Comparison of ENCODE assay signal across 13 mouse cellular contexts in genomic region chr5:14994124-14994523, GRCm38 (mm10). TPM values are rescaled to one million over a fixed set of nuclear protein-coding genes. Genes with fewer than 3 reads are reported as not detected.
DNase-seq lines count a peak whose midpoint lies in the region; ATAC-seq lines count a peak whose summit lies in the region.
"Not testable (repeated sequence)": the region's sequence is repeated elsewhere in the genome, so short reads cannot be mapped to it uniquely, and the experiment has no call there.
"Had no signal": no experiment of that assay in that cellular context is flagged by ENCODE, and none has a peak within 500 bp of the region (broad histone marks: within the 10 kb centered on the region; RNA-seq: fewer than 3 reads in every experiment).

No protein-coding gene starts in this region.

- H3K27ac ChIP-seq in embryonic facial prominence, embryonic 15.5 days (replicated peaks); heart, embryonic 13.5 days (replicated peaks); hindbrain, embryonic 14.5 days; kidney, embryonic 15.5 days; limb, embryonic 15.5 days; midbrain, embryonic 14.5 days (replicated peaks; ENCODE audit: low read depth, low read length); stomach, embryonic 14.5 days (ENCODE audit: low read length): not testable (repeated sequence)

- 84% methylated on average over 6 of the region's 6 CpGs for WGBS in embryonic facial prominence, embryonic 15.5 days
- 74% methylated on average over 6 of the region's 6 CpGs for WGBS in heart, embryonic 13.5 days
- WGBS in hindbrain, embryonic 14.5 days = 86% methylated on average over 6 of the region's 6 CpGs
- WGBS in kidney, embryonic 15.5 days = 87% methylated on average over 6 of the region's 6 CpGs
- WGBS in limb, embryonic 15.5 days = 81% methylated on average over 6 of the region's 6 CpGs
- WGBS in midbrain, embryonic 14.5 days = 86% methylated on average over 6 of the region's 6 CpGs
- WGBS in stomach, embryonic 14.5 days = 84% methylated on average over 6 of the region's 6 CpGs

- H3K27me3 ChIP-seq in embryonic facial prominence, embryonic 15.5 days; heart, embryonic 13.5 days (replicated peaks); hindbrain, embryonic 14.5 days (ENCODE audit: control insufficient read depth, insufficient read depth, low read length); kidney, embryonic 15.5 days; limb, embryonic 15.5 days; midbrain, embryonic 14.5 days (ENCODE audit: control insufficient read depth, insufficient read depth, low read length); stomach, embryonic 14.5 days (ENCODE audit: control insufficient read depth, insufficient read depth, low read length): not testable (repeated sequence)

- H3K4me3 ChIP-seq in embryonic facial prominence, embryonic 15.5 days (replicated peaks); heart, embryonic 13.5 days; hindbrain, embryonic 14.5 days (replicated peaks; ENCODE audit: low read length); kidney, embryonic 15.5 days (replicated peaks); limb, embryonic 15.5 days; midbrain, embryonic 14.5 days (replicated peaks; ENCODE audit: low read depth, low read length); stomach, embryonic 14.5 days (ENCODE audit: low read depth, low read length): not testable (repeated sequence)

- H3K36me3 ChIP-seq in embryonic facial prominence, embryonic 15.5 days; heart, embryonic 13.5 days; hindbrain, embryonic 14.5 days (replicated peaks; ENCODE audit: control insufficient read depth, insufficient read depth); kidney, embryonic 15.5 days; limb, embryonic 15.5 days; midbrain, embryonic 14.5 days (ENCODE audit: control insufficient read depth, insufficient read depth, low read length); stomach, embryonic 14.5 days (ENCODE audit: control insufficient read depth, insufficient read depth, low read length): not testable (repeated sequence)

- not testable (repeated sequence) for H3K9me3 ChIP-seq in embryonic facial prominence, embryonic 15.5 days (replicated peaks); limb, embryonic 15.5 days; stomach, embryonic 14.5 days (ENCODE audit: control insufficient read depth, low read depth, low read length)
- H3K9me3 ChIP-seq in heart, embryonic 13.5 days = peaks cover 36% of the 10 kb centered on the region
- H3K9me3 ChIP-seq in hindbrain, embryonic 14.5 days (ENCODE audit: control insufficient read depth, low read length) = peaks cover 34% of the 10 kb centered on the region
- peaks cover 19% of the 10 kb centered on the region for H3K9me3 ChIP-seq in kidney, embryonic 15.5 days (replicated peaks)
- peaks cover 22% of the 10 kb centered on the region for H3K9me3 ChIP-seq in midbrain, embryonic 14.5 days (ENCODE audit: control insufficient read depth, low read length)

- H3K4me2 ChIP-seq in embryonic facial prominence, embryonic 15.5 days (replicated peaks); heart, embryonic 13.5 days; hindbrain, embryonic 14.5 days (replicated peaks); kidney, embryonic 15.5 days; limb, embryonic 15.5 days; midbrain, embryonic 14.5 days (ENCODE audit: low read length); stomach, embryonic 14.5 days (replicated peaks; ENCODE audit: low read depth, low read length): not testable (repeated sequence)

- ATAC-seq in embryonic facial prominence, embryonic 15.5 days (ENCODE audit: insufficient number of reproducible peaks, low FRiP score, low TSS enrichment, low read depth) = peak; percentile 86
- ATAC-seq in heart, embryonic 13.5 days (ENCODE audit: extremely low read depth, insufficient number of reproducible peaks, low FRiP score, low TSS enrichment) = peak; percentile 83
- ATAC-seq in hindbrain, embryonic 14.5 days (ENCODE audit: low FRiP score) = peak; percentile 89
- peak; percentile 70; the same call in 1 of the 2 replicates for ATAC-seq in kidney, embryonic 15.5 days (replicated peaks; ENCODE audit: low FRiP score)
- peak; percentile 87 for ATAC-seq in limb, embryonic 15.5 days (ENCODE audit: insufficient number of reproducible peaks, low FRiP score, low TSS enrichment, low read depth)
- ATAC-seq in midbrain, embryonic 14.5 days (ENCODE audit: low FRiP score, low TSS enrichment) = peak; percentile 82
- ATAC-seq in stomach, embryonic 14.5 days (ENCODE audit: insufficient number of reproducible peaks, insufficient read depth, low FRiP score, low read depth) = peak; percentile 85

- H3K4me1 ChIP-seq in embryonic facial prominence, embryonic 15.5 days; heart, embryonic 13.5 days; hindbrain, embryonic 14.5 days (replicated peaks; ENCODE audit: control insufficient read depth, insufficient read depth, low read length); kidney, embryonic 15.5 days; limb, embryonic 15.5 days; midbrain, embryonic 14.5 days (ENCODE audit: control insufficient read depth, insufficient read depth, low read length); stomach, embryonic 14.5 days (ENCODE audit: control insufficient read depth, insufficient read depth, low read length): not testable (repeated sequence)

- DNase-seq in hindbrain, embryonic 14.5 days (ENCODE audit: low spot score); midbrain, embryonic 14.5 days: not testable (repeated sequence)

- not testable (repeated sequence) for H3K9ac ChIP-seq in embryonic facial prominence, embryonic 15.5 days; heart, embryonic 13.5 days; hindbrain, embryonic 14.5 days; kidney, embryonic 15.5 days; limb, embryonic 15.5 days; midbrain, embryonic 14.5 days (replicated peaks; ENCODE audit: low read length); stomach, embryonic 14.5 days (replicated peaks; ENCODE audit: low read depth, low read length)

RNA-seq across cellular contexts. Expression of gene Gm10354, which starts 15.4 kb away (rescaled TPM):
- 0.14 TPM in 1 of 2 replicates, not detected in the other for polyA plus RNA-seq in embryonic facial prominence, embryonic 15.5 days (2015; fragmentation: Nextera tagmentation; extraction: Ambion mirVana)
- not detected in 2 replicates for polyA plus RNA-seq in heart, embryonic 13.5 days (2015; fragmentation: Nextera tagmentation; extraction: Ambion mirVana)
- not detected in 2 replicates for polyA plus RNA-seq in hindbrain, embryonic 14.5 days (2014; fragmentation: Nextera tagmentation; extraction: Ambion mirVana)
- not detected in 2 replicates for polyA plus RNA-seq in kidney, embryonic 15.5 days (2015; fragmentation: Nextera tagmentation; extraction: Ambion mirVana)
- not detected in 2 replicates for polyA plus RNA-seq in limb, embryonic 15.5 days (2015; fragmentation: Nextera tagmentation; extraction: Ambion mirVana)
- polyA plus RNA-seq in midbrain, embryonic 14.5 days (2014; fragmentation: Nextera tagmentation; extraction: Ambion mirVana) = not detected in 2 replicates
- not detected in 2 replicates for polyA plus RNA-seq in stomach, embryonic 14.5 days (2014; fragmentation: Nextera tagmentation; extraction: Ambion mirVana)
- polyA plus RNA-seq: erythroblast, embryonic 14.5 days; forebrain, embryonic 16.5 days; inflammation-experienced regulatory T-cells, adult 6 months; liver, adult 2 months; spleen, adult 2 months had no signal

RNA-seq across cellular contexts. Expression of gene Gm17019, which starts 38.7 kb away (rescaled TPM):
- polyA plus RNA-seq in embryonic facial prominence, embryonic 15.5 days (2015; fragmentation: Nextera tagmentation; extraction: Ambion mirVana) = not detected in 2 replicates
- not detected in 2 replicates for polyA plus RNA-seq in heart, embryonic 13.5 days (2015; fragmentation: Nextera tagmentation; extraction: Ambion mirVana)
- polyA plus RNA-seq in hindbrain, embryonic 14.5 days (2014; fragmentation: Nextera tagmentation; extraction: Ambion mirVana) = not detected in 2 replicates
- not detected in 2 replicates for polyA plus RNA-seq in kidney, embryonic 15.5 days (2015; fragmentation: Nextera tagmentation; extraction: Ambion mirVana)
- polyA plus RNA-seq in limb, embryonic 15.5 days (2015; fragmentation: Nextera tagmentation; extraction: Ambion mirVana) = not detected in 2 replicates
- polyA plus RNA-seq in midbrain, embryonic 14.5 days (2014; fragmentation: Nextera tagmentation; extraction: Ambion mirVana) = not detected in 2 replicates
- polyA plus RNA-seq in stomach, embryonic 14.5 days (2014; fragmentation: Nextera tagmentation; extraction: Ambion mirVana) = not detected in 2 replicates
- polyA plus RNA-seq: C2C12; erythroblast, embryonic 14.5 days; forebrain, embryonic 16.5 days; inflammation-experienced regulatory T-cells, adult 6 months; liver, adult 2 months; spleen, adult 2 months had no signal

RNA-seq across cellular contexts. Expression of gene Speer4e, which starts 55.9 kb away (rescaled TPM):
- not detected in 2 replicates for polyA plus RNA-seq in embryonic facial prominence, embryonic 15.5 days (2015; fragmentation: Nextera tagmentation; extraction: Ambion mirVana)
- polyA plus RNA-seq in heart, embryonic 13.5 days (2015; fragmentation: Nextera tagmentation; extraction: Ambion mirVana) = not detected in 2 replicates
- polyA plus RNA-seq in hindbrain, embryonic 14.5 days (2014; fragmentation: Nextera tagmentation; extraction: Ambion mirVana) = not detected in 2 replicates
- polyA plus RNA-seq in kidney, embryonic 15.5 days (2015; fragmentation: Nextera tagmentation; extraction: Ambion mirVana) = not detected in 2 replicates
- polyA plus RNA-seq in limb, embryonic 15.5 days (2015; fragmentation: Nextera tagmentation; extraction: Ambion mirVana) = not detected in 2 replicates
- polyA plus RNA-seq in midbrain, embryonic 14.5 days (2014; fragmentation: Nextera tagmentation; extraction: Ambion mirVana) = not detected in 2 replicates
- not detected in 2 replicates for polyA plus RNA-seq in stomach, embryonic 14.5 days (2014; fragmentation: Nextera tagmentation; extraction: Ambion mirVana)
- polyA plus RNA-seq: C2C12; erythroblast, embryonic 14.5 days; forebrain, embryonic 16.5 days; inflammation-experienced regulatory T-cells, adult 6 months; liver, adult 2 months; spleen, adult 2 months had no signal
